Comparison of ENCODE assay signal across 7 mouse cellular contexts in the genomic region with DNA sequence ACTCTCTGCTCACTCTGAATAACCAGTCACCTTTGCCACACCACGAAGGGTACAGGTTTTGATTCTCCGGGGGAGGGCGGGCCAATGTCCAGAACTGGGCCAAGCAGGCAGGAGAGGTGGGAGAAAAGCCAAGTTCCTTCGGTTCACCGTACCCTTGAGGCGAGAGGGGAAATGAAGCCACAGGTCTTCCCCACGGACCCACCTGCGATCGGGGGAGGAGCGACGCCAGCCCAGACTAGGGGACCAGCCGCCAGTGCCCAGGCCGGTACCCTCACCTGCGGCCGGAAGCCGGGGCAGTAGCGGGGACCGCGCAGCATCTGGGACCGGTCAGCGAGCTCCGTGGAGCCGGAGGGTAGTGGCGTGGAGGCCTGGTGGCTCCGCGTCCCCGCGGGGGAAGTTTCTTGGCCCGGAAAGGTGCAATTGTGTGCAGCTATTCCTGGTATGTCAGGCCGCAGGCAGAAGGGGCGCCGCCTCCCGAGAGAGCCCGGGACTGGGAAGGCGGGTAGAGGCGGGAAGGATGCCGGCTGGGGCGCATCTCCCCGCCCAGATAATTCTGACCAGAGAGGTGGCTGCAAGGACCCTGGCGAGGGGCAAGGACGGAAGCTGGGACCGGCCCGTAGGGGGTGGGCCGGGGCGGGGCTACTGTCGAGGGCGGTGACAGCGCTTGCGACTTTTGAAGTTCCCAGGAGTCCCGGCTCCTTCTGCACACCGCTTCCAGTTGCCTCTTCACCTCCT. TPM values are rescaled to one million over a fixed set of nuclear protein-coding genes. Genes with fewer than 3 reads are reported as not detected.
DNase-seq lines count a peak whose midpoint lies in the region; ATAC-seq lines count a peak whose summit lies in the region.

Gm9922 (minus strand) TSS at position 578 of the 735 bp plus-strand sequence.
Lmo7 (plus strand) TSS at position 721 of the 735 bp plus-strand sequence.

- peak; percentile 49 for ATAC-seq in activated CD4-positive, CD25-positive, alpha-beta regulatory T cell, adult 4 months
- peak; percentile 80 for ATAC-seq in hindbrain, embryonic 16.5 days

- H3K9ac ChIP-seq in hindbrain, embryonic 16.5 days (ENCODE audit: low read depth, low read length) = peak within 1 kb of the TSS; percentile 71

- under 1% methylated on average over 46 of the region's 51 CpGs for WGBS in hindbrain, embryonic 16.5 days

- H3K27me3 ChIP-seq in hindbrain, embryonic 16.5 days (replicated peaks; ENCODE audit: control insufficient read depth, insufficient read depth, low read length) = peaks cover 11% of the 10 kb centered on the region

- H3K4me2 ChIP-seq in hindbrain, embryonic 16.5 days (ENCODE audit: low read length) = peak within 1 kb of the TSS; percentile 100

- peak; percentile 46 to 52 for DNase-seq in cerebellum, postnatal 14 days
- DNase-seq in gastrocnemius, adult 8-10 months (ENCODE audit: low spot score in 2 of 2) = peak; percentile 14 to 44
- DNase-seq in left cerebral cortex, postnatal 4 days = peak; percentile 32
- peak; percentile 63 for DNase-seq in mesoderm, embryonic 11.5 days (ENCODE audit: low read depth, low spot score)
- DNase-seq in skeletal muscle tissue, adult 2 months (ENCODE audit: low read depth, low spot score) = peak; percentile 36

- no peaks in the 10 kb centered on the region for H3K36me3 ChIP-seq in hindbrain, embryonic 16.5 days (ENCODE audit: control insufficient read depth, insufficient read depth, low read length)

- H3K27ac ChIP-seq in hindbrain, embryonic 16.5 days (ENCODE audit: low read depth, low read length) = no peak within 1 kb of the TSS

- peak within 1 kb of the TSS; percentile 66 for H3K4me3 ChIP-seq in hindbrain, embryonic 16.5 days (ENCODE audit: low read length)

- peaks cover 11% of the 10 kb centered on the region for H3K4me1 ChIP-seq in hindbrain, embryonic 16.5 days (ENCODE audit: control insufficient read depth, insufficient read depth, low read depth, low read length)

- H3K9me3 ChIP-seq in hindbrain, embryonic 16.5 days (ENCODE audit: control insufficient read depth, low read length) = no peaks in the 10 kb centered on the region

- intact Hi-C loops in left cerebral cortex, postnatal 4 days (cut with DNase I) = no loop called here

RNA-seq across cellular contexts. Expression of gene Gm9922, which starts in this region (rescaled TPM):
- polyA plus RNA-seq in activated CD4-positive, CD25-positive, alpha-beta regulatory T cell, adult 4 months (2017; shearing (Covaris generic)) = not detected
- total RNA-seq in gastrocnemius, adult 8-10 months (2022) = not detected
- 0.41 and 0.56 TPM in 2 replicates for polyA plus RNA-seq in hindbrain, embryonic 16.5 days (2015; fragmentation: Nextera tagmentation; extraction: Ambion mirVana)
- 1 to 10 TPM in 1 of 2 experiments, not detected in 1; 1.0 TPM for total RNA-seq in left cerebral cortex, postnatal 4 days (2021)

RNA-seq across cellular contexts. Expression of gene Lmo7, which starts in this region (rescaled TPM):
- polyA plus RNA-seq in activated CD4-positive, CD25-positive, alpha-beta regulatory T cell, adult 4 months (2017; shearing (Covaris generic)) = under 1 TPM in 1 of 2 experiments, not detected in 1; 0.45 TPM
- 10 to 100 TPM; 62.1 to 71.5 (median 67.1) TPM for total RNA-seq in gastrocnemius, adult 8-10 months (2022)
- 2.3 and 2.5 TPM in 2 replicates for polyA plus RNA-seq in hindbrain, embryonic 16.5 days (2015; fragmentation: Nextera tagmentation; extraction: Ambion mirVana)
- 10 to 100 TPM; 90.3 to 97.8 TPM for total RNA-seq in left cerebral cortex, postnatal 4 days (2021)

Comparison
In these comparisons a context has a peak if more than half of its experiments do, and no peak if none do; other contexts are left out.
1. Peak in ATAC-seq in activated CD4-positive, CD25-positive, alpha-beta regulatory T cell, adult 4 months; RNA of the genes that start here not detected or under 1 TPM.